In genomic region chr16:14307373-14307772, GRCm38 (mm10) we compare ENCODE assay signal across 22 mouse cellular contexts. TPM values are rescaled to one million over a fixed set of nuclear protein-coding genes. Genes with fewer than 3 reads are reported as not detected.
DNase-seq lines count a peak whose midpoint lies in the region; ATAC-seq lines count a peak whose summit lies in the region.
"Had no signal": no experiment of that assay in that cellular context is flagged by ENCODE, and none has a peak within 500 bp of the region (broad histone marks: within the 10 kb centered on the region; RNA-seq: fewer than 3 reads in every experiment).

No protein-coding gene starts in this region.

- no peak overlapping the region for H3K4me2 ChIP-seq in heart, embryonic 11.5 days
- peak overlapping the region; percentile 48; the same call in 1 of the 2 replicates for H3K4me2 ChIP-seq in liver, embryonic 16.5 days (ENCODE audit: low read depth, low read length)
- H3K4me2 ChIP-seq: embryonic facial prominence, embryonic 15.5 days; midbrain, embryonic 12.5 days; neural tube, embryonic 12.5 days had no signal

- no peak for ATAC-seq in heart, embryonic 11.5 days (replicated peaks; ENCODE audit: insufficient number of reproducible peaks, low FRiP score, low TSS enrichment)
- ATAC-seq in hematopoietic stem cell, adult 5-6 weeks (replicated peaks in 1 of 2; ENCODE audit: insufficient read depth in 1 of 2, low FRiP score in 2 of 2, low TSS enrichment in 1 of 2, low read depth in 1 of 2, poor library complexity in 2 of 2, severe bottlenecking in 2 of 2) = peak; percentile 62 to 65
- peak; percentile 64 for ATAC-seq in liver, embryonic 16.5 days (ENCODE audit: low read depth)

- DNase-seq in heart, embryonic 10.5 days (ENCODE audit: low spot score) = peak; percentile 78
- no peak for DNase-seq in urinary bladder, adult 18-20 months (ENCODE audit: low spot score in 2 of 2)
- no peak for DNase-seq in cerebellum, adult 8-10 months
- no peak for DNase-seq in left cerebral cortex, adult 9 months (ENCODE audit: low spot score in 2 of 2)
- no peak for DNase-seq in thymus, postnatal 10 days (ENCODE audit: low spot score in 2 of 2)
- DNase-seq: adrenal gland, adult 8-10 months; cerebellum, adult 11 months; cerebellum, postnatal 25 days; gastrocnemius, adult 2 months; kidney, adult 11 months; kidney, postnatal 14 days; lung, adult 2 months; thymus, postnatal 14 days had no signal

- H3K27me3 ChIP-seq in heart, embryonic 10.5 days (ENCODE audit: insufficient read depth, poor library complexity, severe bottlenecking) = no peaks in the 10 kb centered on the region
- no peaks in the 10 kb centered on the region for H3K27me3 ChIP-seq in heart, embryonic 11.5 days (ENCODE audit: control insufficient read depth, insufficient read depth, low read length)
- H3K27me3 ChIP-seq in liver, embryonic 16.5 days (ENCODE audit: control insufficient read depth, insufficient read depth, low read depth, low read length) = no peaks in the 10 kb centered on the region
- H3K27me3 ChIP-seq: embryonic facial prominence, embryonic 15.5 days; midbrain, embryonic 12.5 days; neural tube, embryonic 12.5 days had no signal

- H3K27ac ChIP-seq in heart, embryonic 10.5 days = no peak overlapping the region
- no peak overlapping the region for H3K27ac ChIP-seq in heart, embryonic 11.5 days (ENCODE audit: low read depth, low read length)
- peak overlapping the region; percentile 91 for H3K27ac ChIP-seq in liver, embryonic 16.5 days (ENCODE audit: low read length)
- H3K27ac ChIP-seq: embryonic facial prominence, embryonic 15.5 days; gastrocnemius, adult 2 months; layer of hippocampus, adult 2 months; limb, embryonic 10.5 days; midbrain, embryonic 12.5 days; neural tube, embryonic 12.5 days; stomach, postnatal 0 days had no signal

- H3K4me1 ChIP-seq in heart, embryonic 10.5 days = no peaks in the 10 kb centered on the region
- H3K4me1 ChIP-seq in heart, embryonic 11.5 days (ENCODE audit: control insufficient read depth, insufficient read depth, low read length) = no peaks in the 10 kb centered on the region
- H3K4me1 ChIP-seq in liver, embryonic 16.5 days (ENCODE audit: control insufficient read depth, low read depth, low read length) = peaks cover 43% of the 10 kb centered on the region
- H3K4me1 ChIP-seq: embryonic facial prominence, embryonic 15.5 days; limb, embryonic 10.5 days; midbrain, embryonic 12.5 days; neural tube, embryonic 12.5 days had no signal

- H3K9ac ChIP-seq in heart, embryonic 11.5 days (ENCODE audit: low read depth, low read length) = no peak overlapping the region
- no peak overlapping the region; the same call in none of the 2 replicates for H3K9ac ChIP-seq in liver, embryonic 16.5 days (ENCODE audit: low read depth, low read length)
- H3K9ac ChIP-seq: embryonic facial prominence, embryonic 15.5 days; midbrain, embryonic 12.5 days; neural tube, embryonic 12.5 days had no signal

- 77% methylated on average over 1 of the region's 1 CpGs for WGBS in heart, embryonic 10.5 days
- WGBS in heart, embryonic 11.5 days (ENCODE audit: insufficient replicate concordance) = 69% methylated on average over 1 of the region's 1 CpGs
- WGBS in liver, embryonic 16.5 days (ENCODE audit: insufficient replicate concordance) = 9% methylated on average over 1 of the region's 1 CpGs

- H3K36me3 ChIP-seq in heart, embryonic 10.5 days = peaks cover 65% of the 10 kb centered on the region
- peaks cover 3% of the 10 kb centered on the region; the same call in 1 of the 2 replicates for H3K36me3 ChIP-seq in heart, embryonic 11.5 days (ENCODE audit: control insufficient read depth, insufficient read depth, low read length)
- H3K36me3 ChIP-seq in liver, embryonic 16.5 days (ENCODE audit: control insufficient read depth, insufficient read depth) = peaks cover 10% of the 10 kb centered on the region

- H3K9me3 ChIP-seq in heart, embryonic 10.5 days = no peaks in the 10 kb centered on the region
- no peaks in the 10 kb centered on the region for H3K9me3 ChIP-seq in heart, embryonic 11.5 days (replicated peaks; ENCODE audit: control insufficient read depth, low read length)
- no peaks in the 10 kb centered on the region for H3K9me3 ChIP-seq in liver, embryonic 16.5 days (replicated peaks; ENCODE audit: control insufficient read depth, low read length)
- H3K9me3 ChIP-seq: embryonic facial prominence, embryonic 15.5 days; limb, embryonic 10.5 days; midbrain, embryonic 12.5 days; neural tube, embryonic 12.5 days had no signal

- no peak overlapping the region for H3K4me3 ChIP-seq in heart, embryonic 10.5 days
- H3K4me3 ChIP-seq in heart, embryonic 11.5 days (ENCODE audit: low read depth, low read length) = no peak overlapping the region
- 0 out of 2 replicates have a peak overlapping the region, but pooled peaks have one; percentile 3 for H3K4me3 ChIP-seq in liver, embryonic 16.5 days (ENCODE audit: low read depth, low read length)
- H3K4me3 ChIP-seq: embryonic facial prominence, embryonic 15.5 days; gastrocnemius, adult 2 months; layer of hippocampus, adult 2 months; limb, embryonic 10.5 days; midbrain, embryonic 12.5 days; neural tube, embryonic 12.5 days had no signal

RNA-seq across cellular contexts. Expression of gene Fopnl, which starts 9.8 kb away (rescaled TPM):
- polyA plus RNA-seq in heart, embryonic 10.5 days (2016; fragmentation: Nextera tagmentation; extraction: Ambion mirVana) = 111 and 119 TPM in 2 replicates
- 107 and 112 TPM in 2 replicates for polyA plus RNA-seq in heart, embryonic 11.5 days (2014; fragmentation: Nextera tagmentation; extraction: Ambion mirVana)
- total RNA-seq in hematopoietic stem cell, adult 5-6 weeks (2017) = 49.4 and 60.2 TPM in 2 replicates
- 52.8 and 59.7 TPM in 2 replicates for polyA plus RNA-seq in liver, embryonic 16.5 days (2015; fragmentation: Nextera tagmentation; extraction: Ambion mirVana)

RNA-seq across cellular contexts. Expression of gene Myh11, which starts 16.2 kb away (rescaled TPM):
- polyA plus RNA-seq in heart, embryonic 10.5 days (2016; fragmentation: Nextera tagmentation; extraction: Ambion mirVana) = 0.23 and 0.70 TPM in 2 replicates
- polyA plus RNA-seq in heart, embryonic 11.5 days (2014; fragmentation: Nextera tagmentation; extraction: Ambion mirVana) = 1.5 and 1.8 TPM in 2 replicates
- not detected in 2 replicates for total RNA-seq in hematopoietic stem cell, adult 5-6 weeks (2017)
- polyA plus RNA-seq in liver, embryonic 16.5 days (2015; fragmentation: Nextera tagmentation; extraction: Ambion mirVana) = 0.60 and 1.7 TPM in 2 replicates

RNA-seq across cellular contexts. Expression of gene Abcc1, which starts 54.0 kb away (rescaled TPM):
- polyA plus RNA-seq in heart, embryonic 10.5 days (2016; fragmentation: Nextera tagmentation; extraction: Ambion mirVana) = 2.8 and 4.9 TPM in 2 replicates
- polyA plus RNA-seq in heart, embryonic 11.5 days (2014; fragmentation: Nextera tagmentation; extraction: Ambion mirVana) = 2.7 and 3.0 TPM in 2 replicates
- 56.7 and 59.1 TPM in 2 replicates for total RNA-seq in hematopoietic stem cell, adult 5-6 weeks (2017)
- 2.1 and 3.0 TPM in 2 replicates for polyA plus RNA-seq in liver, embryonic 16.5 days (2015; fragmentation: Nextera tagmentation; extraction: Ambion mirVana)
